Mouse (Mus musculus) thymus, postnatal 4 days (tissue): ENCODE results near the gene Gm20716.
A peak's percentile ranks its signal among the peaks of the same experiment; 100 is the strongest.

ENCODE experiments used
- DNase-seq: peaks from one replicate; pipeline ENCODE4 v3.0.0; 2021

The Gm20716 gene

DNA sequence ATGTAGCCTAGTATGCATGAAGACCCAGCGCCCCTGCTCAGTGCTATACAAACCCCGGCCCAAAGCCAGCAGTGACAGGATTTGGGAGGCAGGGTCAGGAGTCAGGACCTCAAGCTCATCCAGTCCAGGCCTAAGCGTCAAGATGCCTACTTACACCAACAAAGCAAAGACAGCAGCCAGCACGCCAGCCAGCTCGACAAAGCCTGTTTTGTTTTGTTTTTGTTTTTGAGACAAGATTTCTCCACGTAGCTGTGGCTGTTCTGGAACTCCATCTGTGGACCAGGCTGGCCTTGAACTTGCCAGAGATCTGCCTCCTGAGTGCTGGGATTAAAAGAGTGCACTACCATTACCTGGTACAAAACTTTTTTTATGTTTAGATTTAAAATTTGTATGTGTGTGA, 6.8 kb downstream of the Gm20716 start:
- DNase-seq, result no peak

- DNase-seq, result peak; percentile 21
Measured at GRCm38 (mm10) chr2:168213788-168214397, 16.3 kb downstream of the Gm20716 start.

GRCm38 (mm10) chr2:168207883-168208282, 22.3 kb downstream of the Gm20716 start:
- peak; percentile 28 for DNase-seq

DNA sequence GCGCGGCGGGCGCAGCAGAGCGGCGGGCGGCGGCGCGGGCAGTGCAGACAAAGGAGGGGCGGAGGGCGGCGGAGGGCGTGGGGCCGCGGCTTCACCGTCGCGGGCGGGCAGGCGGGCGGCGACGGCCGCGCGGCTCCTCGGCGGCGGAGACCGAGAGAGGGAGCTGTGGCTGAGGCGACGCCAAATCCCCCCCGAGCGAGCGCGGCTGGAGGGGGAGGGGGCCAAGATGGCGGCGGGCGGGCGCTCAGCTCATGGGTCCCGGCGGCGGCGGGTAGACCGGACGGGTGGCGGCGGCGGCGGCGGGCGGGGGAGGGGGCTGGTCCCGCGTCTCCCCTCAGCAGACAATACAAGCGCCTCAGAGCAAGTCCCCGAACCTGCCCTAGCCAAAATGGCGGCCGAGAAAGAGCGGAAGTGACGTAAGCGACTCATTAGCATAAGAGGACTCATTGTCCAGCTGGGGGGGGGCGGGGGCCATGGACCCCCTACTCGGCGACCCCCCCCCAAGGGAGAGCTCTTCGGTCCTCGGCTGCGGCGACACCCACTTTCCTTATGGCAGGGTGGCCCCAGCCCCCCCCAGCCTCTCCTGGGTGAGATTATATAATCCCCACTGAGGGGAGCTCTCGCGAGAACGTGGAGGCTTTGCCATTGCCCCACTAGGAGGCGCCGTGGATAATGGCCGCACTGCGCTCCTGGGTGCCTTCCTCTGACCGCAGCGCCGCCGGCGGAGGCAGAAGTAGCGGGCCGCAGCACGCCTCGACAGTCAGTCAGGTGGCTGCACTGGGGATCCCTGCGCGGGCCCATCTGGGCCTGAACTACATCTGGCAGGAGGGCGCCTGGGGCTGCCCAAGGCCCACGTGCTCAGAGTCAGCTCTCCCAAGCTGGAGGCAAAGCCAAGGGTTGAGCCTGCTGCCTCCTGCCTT, 23.2 kb downstream of the Gm20716 start, which contains the start of gene Adnp:
TSS of gene Adnp (minus strand) at position 388 of the 920 bp plus-strand sequence.
- peak; percentile 99 for DNase-seq

GRCm38 (mm10) chr2:168205681-168206631, 24.2 kb downstream of the Gm20716 start:
- peak; percentile 62 for DNase-seq

DNA sequence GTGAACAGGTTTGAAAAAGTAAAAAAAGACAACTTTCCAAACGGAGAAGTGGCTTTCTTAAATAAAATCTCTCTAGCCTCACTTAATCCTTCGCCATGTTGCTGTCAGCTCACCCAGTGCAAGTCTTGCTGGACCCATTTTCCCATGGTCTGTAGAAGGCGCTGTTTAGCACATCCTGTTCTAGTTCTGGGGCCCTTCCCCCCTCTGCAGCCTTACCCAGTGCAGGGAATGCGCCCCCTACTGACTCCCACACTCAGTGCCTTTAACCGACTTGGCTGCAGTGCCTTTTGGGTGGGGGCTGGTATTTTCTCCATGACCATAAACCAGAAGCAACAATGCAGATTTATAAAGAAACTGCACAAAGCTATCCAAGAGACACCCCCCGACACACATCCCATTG, 24.9 kb downstream of the Gm20716 start:
- DNase-seq, result peak; percentile 96

GRCm38 (mm10) chr2:168204476-168204999, 25.6 kb downstream of the Gm20716 start:
- no peak for DNase-seq

DNA sequence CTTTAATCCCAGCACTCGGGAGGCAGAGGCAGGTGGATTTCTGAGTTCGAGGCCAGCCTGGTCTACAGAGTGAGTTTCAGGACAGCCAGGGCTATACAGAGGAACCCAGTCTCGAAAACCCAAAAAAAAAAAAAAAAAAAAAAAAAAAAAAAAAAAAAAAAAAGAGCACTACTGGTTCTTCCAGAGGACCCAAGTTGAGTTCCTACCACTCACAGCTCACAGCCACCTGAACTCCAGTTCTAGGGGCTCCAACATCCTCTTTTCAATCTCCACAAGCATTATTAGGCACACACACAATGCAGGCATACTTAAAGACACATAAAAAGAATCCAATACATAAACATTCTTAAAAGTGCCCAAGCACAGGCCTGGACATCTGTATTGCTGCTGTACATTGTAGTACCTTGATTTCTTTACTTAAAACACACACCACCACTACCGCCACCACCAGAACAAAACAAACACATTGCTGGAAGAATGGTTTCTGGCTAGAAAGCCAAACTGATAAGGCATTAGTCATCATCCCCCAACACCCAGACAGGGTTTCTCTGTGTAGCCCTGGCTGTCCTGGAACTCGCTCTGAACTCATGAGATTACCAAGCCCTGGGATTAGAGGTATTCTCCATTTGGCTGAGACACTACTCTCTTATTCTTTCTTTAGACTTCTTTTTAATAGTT, 30.0 kb downstream of the Gm20716 start:
- no peak for DNase-seq

DNA sequence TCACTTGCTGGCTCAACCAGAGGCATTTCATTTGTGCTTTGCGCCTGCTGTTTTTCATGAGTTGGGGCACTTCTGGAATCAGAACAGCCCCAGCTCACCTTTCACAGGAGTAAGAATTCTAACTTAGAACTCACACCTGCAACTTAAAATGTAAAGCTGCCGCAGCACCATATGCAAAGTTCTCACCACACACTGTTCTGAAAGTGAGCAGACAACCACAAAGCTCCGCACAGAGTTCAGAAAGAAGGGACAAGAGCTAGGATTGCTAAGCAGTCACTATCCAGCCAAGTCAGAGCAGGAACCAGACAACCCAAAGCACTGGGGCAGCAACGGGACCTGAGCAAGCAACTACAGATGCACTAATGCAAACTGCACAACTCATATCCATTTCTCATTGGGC, 30.7 kb downstream of the Gm20716 start:
- DNase-seq, result no peak

GRCm38 (mm10) chr2:168198421-168198820, 31.7 kb downstream of the Gm20716 start:
- DNase-seq, result no peak

DNA sequence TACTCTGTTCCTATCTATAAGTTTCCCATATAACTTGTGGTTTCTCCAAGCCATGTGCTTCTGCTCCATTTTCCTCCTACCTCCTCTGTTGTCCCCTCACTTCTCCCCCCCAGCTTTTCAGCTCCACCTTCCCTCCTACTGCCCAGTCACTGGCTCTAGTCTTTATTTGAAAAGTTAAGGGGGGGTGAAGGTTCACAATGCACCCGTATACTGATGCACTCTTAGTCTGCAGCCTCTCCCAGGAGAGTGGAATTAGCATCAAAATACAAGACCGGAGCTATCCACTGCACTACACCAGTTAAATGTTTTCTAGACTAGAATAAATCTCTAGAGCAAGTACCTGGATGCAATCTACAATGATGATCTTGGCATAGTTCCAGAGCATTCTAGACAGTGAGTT, 34.4 kb downstream of the Gm20716 start:
- no peak for DNase-seq

DNA sequence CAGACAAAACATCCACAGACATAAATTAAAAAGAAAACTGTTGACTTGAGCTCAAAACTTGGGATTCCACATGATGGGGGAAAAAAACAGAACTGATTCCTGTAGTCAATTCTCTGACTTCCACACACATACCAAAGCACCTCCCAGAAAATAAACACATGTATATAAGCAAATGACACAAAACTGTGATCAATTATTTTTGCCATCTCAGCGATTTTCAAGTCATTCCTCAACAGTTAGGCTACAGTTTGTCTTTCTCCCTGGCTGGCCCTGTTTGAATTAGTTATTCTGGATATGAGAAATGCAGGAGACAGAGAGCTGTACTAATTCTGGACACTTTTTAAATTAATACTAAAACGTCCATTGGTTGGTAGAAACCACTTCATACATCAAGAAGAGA, 36.5 kb downstream of the Gm20716 start:
- no peak for DNase-seq

DNA sequence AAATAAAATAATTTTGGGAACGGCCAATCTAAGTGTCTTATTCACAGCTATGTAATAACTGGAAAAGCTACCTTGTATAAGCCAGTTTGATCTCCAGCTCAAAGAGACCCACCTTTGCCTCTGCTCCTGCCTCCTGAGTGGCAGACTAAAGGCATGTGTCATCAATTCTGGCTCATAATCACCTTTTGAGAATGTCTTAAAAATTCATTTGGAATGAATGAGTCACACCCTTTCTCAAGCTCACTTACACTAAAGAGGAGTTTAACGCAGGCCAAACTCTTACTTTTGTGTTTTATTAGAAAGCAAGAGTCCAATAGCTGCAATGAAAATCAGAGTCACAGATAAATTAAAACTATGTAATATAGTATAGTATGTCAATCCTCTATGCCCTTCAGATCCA, 38.3 kb downstream of the Gm20716 start:
- DNase-seq, result no peak

DNA sequence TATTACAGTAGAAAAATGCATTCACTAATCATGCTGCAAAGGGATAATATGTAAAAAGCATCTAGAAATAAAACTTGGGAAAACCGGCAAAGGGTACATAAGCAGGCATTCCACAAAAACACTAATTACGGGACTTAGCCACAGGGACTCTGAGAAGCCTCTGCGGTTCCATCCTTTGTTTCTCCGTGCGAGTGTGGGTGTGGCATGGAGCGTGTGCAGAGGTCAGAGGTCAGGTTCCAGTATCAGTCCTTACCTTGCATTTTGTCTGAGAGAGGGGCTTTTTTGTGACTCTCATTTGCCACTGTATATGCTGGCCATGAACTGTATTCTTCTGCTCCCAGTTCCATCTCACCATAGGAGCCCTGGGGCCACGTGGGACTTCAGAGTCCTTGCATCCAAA, 54.2 kb downstream of the Gm20716 start:
- no peak for DNase-seq

DNA sequence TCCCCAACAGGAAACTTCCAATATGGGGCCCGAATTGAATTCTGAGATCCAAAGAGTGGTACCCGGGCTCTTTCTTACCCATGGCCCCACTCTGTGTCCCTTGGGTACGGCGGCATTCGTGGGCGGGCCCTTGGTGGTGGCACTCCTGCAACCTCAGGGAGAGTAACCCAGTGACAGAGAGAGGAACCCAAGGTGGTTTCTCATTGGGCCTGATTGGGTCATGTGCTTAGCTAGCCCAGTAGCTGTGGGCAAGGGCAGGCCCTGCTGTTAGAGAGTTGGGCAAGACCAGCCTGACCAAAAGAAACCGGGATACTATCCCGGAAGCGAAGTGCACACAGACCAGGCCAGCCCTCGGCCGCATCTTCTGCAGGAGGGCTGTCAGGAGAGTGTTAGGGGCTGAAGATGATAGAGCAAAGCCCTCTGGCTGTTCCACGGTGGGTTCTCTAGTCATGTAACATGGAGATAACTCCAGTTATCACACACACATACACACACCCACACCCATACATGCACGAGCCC, 59.9 kb downstream of the Gm20716 start:
- peak; percentile 59 for DNase-seq

DNA sequence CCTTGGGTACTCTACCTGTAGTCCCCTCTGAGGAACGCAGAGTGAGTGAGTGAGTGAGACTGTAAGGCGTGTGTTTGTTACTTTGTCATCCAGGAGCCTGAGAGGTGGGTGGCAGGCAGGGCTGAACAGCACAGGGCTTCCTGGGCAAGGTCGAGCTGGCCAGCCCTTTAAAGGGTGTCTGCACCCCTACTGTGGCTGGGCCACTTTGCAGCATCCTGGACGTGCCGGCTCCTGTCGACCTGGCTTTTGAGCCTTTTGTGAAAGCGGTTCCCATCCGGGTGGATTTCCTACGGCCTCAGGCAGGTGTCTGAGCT, 60.4 kb downstream of the Gm20716 start:
- peak; percentile 23 for DNase-seq

GRCm38 (mm10) chr2:168168892-168169799, 61.0 kb downstream of the Gm20716 start:
- no peak for DNase-seq

- DNase-seq, result no peak
Measured at GRCm38 (mm10) chr2:168167781-168168180, 62.4 kb downstream of the Gm20716 start.

DNA sequence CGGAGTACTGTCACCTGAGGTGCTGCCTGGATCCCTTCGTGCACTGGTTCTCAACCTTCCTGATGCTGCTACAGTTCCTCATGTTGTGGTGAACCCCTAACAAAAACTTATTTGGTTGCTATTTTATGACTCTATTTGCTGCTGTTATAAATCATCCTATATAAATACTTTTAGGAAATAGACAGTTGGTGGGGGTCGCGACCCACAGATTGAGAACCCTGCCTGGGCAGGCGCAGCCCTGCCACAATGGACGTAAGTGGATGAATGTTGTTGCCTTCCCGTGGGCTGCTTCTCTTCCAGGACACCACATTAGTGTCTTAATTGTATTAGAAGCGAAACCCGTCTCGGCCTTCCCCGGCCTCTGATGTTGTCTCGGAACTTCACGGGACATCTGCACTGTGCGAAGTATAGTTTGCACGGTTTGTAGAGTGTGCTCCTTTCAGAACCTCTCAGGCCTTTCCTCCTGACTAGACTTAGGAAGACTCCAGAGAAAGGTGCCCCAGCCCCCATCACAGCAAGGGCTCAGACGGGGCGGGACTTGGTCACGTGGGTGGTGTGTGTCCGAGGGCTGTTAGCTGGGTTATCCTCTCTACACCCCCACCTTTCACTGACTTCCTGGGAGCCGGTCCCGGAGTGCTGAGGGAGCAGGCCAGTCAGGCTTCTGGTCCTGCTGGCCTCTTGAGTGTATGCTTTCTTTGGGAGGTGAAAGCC, 63.3 kb downstream of the Gm20716 start:
- no peak for DNase-seq

GRCm38 (mm10) chr2:168161978-168162377, 68.2 kb downstream of the Gm20716 start:
- no peak for DNase-seq
